Mouse (Mus musculus): ENCODE results near the gene Zfp963.

DNA sequence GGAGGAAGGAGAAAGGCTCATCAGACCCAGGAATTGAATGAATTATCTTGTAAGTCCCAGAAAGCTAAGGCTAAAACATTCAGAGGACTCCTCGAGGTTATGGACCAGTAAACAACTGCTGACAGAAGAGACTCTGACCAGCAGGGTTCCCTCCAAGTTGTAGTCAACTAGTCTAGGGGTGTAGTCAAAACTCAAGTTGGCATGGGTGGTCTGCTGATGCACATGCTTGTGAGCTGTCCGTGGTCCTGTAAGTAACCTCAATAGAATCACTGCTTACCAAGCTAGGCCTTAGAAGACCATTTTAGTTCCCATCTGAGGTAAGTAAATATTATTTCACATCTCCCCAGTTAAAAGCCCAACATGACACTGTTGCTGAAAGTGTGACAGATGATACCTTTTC is 8.5 kb downstream of the Zfp963 start:
- TF ChIP-seq CTCF (IDR thresholded peaks at IDR 0.05; ENCODE audit: borderline replicate concordance, extremely low read depth, insufficient read depth, insufficient read length) (no peak), POLR2A (IDR thresholded peaks at IDR 0.05; ENCODE audit: borderline replicate concordance, extremely low read depth, insufficient read depth, insufficient read length, poor library complexity, severe bottlenecking) (no peak)
